Mouse (Mus musculus): ENCODE data around the gene Golim4.
"Not testable (repeated sequence)": the region's sequence is repeated elsewhere in the genome, so short reads cannot be mapped to it uniquely, and the experiment has no call there.

The Golim4 gene

GRCm38 (mm10) chr3:75956551-75957302 lies at the start of gene Golim4:
Gene Golim4 (minus strand): TSS chr3:75956949.
- DNase-seq (ENCODE audit: low read depth): peak; percentile 81

- DNase-seq (ENCODE audit: low read depth): no peak
Measured at GRCm38 (mm10) chr3:76005621-76006020, 48.9 kb upstream of the Golim4 start.

- DNase-seq (ENCODE audit: low read depth): peak; percentile 32
Measured at GRCm38 (mm10) chr3:76001156-76001555, 44.4 kb upstream of the Golim4 start.

GRCm38 (mm10) chr3:76000481-76000880 lies 43.7 kb upstream of the Golim4 start:
- DNase-seq (ENCODE audit: low read depth): no peak

GRCm38 (mm10) chr3:75981031-75981750 lies 24.4 kb upstream of the Golim4 start:
- not testable (repeated sequence) for DNase-seq (ENCODE audit: low read depth)

DNA sequence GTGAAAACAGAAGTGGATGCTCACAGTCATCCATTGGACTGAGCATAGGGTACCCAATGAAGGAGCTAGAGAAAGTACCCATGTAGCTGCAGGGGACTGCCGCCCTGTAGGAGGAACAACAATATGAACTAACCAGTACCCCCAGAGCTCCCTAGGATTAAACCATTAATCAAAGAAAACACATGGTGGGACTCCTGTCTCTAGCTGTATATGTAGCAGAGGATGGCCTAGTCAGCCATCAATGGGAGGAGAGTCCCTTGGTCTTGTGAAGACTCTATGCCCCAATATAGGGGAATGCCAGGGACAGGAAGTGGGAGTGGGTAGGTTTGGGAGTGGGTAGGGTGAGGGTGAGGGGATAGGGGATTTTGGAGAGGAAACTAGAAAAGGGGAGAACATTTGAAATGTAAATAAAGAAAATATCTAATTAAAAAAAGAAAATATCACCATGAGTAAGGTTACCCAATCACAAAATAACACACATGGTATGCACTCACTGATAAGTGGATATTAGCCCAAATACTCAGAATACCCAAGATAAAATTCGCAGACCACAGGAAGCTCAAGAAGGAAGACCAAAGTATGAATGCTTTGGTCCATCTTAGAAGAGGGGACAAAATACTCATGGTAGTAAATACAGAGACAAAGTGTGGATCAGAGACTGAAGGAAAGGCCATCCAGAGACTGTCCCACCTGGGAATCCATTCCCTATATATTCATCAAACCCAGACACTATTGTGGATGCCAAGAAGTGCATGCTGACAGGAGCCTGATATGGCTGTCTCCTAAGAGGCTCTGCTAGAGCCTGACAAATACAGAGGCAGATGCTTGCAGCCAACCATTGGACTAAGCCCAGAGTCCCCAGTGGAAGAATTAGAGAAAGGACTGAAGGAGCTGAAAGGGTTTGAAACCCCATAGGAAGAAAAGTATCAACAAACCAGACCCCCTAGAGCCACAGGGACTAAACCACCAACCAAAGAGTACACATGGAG lies 6.3 kb upstream of the Golim4 start:
- not testable (repeated sequence) for DNase-seq (ENCODE audit: low read depth)

DNA sequence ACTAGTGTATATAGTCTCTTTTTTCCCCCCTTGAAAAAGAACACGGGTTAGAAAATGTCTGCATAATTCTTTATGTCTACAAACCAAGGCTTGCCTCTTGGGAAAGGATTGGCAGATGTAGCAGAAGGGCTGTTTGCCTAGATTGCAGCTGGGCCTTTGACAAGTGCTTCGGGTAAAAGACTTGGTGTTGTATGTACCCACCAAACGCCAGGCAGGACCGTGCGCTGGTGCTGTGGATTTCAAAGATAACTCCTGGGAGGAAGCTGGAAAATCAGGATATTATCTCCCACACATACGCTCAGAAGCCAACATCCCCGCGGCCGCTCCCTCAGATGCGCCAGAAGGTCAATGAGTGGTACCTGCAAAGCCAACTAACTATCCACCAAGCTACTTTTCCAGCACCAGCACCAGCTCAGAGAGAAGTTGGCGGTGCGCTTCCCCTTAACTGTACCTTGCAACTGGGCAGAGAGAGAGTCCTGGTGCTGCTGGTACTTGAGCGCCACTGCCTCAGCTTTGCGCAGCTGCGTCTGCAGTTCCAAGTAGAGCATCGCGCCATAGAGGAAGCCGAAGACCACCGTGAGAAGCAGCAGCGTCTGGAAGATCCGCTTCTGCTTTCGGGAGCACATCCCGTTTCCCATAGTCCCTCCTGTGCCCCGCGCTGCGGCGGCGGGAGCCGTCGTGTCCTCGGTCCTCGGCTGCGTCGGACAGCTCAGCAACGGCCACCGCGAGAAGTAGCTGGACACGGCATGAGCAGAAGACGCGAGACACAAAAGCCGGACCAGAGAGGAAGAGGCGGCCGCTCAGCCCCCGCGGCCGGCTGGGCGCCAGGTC lies 873 bp downstream of the Golim4 start:
- peak; percentile 24 for DNase-seq (ENCODE audit: low read depth)

DNA sequence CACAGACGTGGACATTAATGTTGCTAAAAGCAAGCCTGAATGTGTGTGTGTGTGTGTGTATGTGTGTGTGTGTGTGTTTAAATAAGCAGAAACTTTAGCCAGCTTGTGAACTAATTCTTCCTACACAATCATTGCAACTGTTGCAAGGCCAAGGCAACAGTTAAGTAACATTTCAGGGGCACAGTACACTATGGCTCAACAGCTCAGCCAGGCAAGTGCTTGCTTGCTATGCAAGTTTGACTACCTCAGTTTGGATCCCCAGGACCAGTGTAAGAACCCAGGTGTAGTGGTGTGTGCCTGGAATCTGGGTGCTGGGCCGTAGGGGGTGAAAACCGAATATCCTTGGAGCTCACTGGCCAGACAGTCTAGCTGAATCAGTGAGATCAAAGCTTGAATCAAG lies 2.6 kb downstream of the Golim4 start:
- no peak for DNase-seq (ENCODE audit: low read depth)

DNA sequence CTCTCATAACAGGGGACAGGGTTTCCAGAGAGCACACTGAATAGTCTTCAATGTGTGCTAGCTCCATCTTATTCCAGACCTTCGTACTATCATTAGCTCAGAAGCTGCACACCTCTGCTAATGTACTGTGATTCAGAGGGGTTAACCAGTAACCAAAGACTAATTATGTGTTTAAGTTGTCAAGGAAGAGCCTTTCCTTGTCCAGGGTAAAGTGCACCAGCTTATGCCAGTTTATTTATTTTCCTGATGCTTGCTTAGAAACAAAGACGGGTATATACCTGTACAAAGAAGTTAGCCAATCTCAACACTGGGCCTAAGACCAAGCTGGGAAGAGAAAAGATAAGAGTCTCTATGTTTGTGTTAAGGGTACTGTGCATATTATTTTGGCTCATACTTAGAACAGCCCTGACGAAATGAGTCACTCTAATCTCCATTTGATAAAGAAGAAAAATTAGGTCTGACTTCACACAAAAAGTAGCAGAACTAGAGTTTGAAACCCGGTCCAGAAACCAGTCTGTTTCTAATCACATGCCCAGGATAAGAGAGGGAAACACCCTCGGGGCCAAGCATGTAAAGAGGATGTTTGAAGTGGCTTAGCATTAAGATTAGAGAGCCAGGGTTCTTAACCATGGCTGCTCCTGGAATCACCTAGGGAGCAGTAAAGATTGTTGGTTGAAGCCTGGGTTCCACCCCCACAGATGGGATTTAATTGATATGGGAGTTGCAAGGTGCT lies 4.3 kb downstream of the Golim4 start:
- DNase-seq (ENCODE audit: low read depth): no peak

DNA sequence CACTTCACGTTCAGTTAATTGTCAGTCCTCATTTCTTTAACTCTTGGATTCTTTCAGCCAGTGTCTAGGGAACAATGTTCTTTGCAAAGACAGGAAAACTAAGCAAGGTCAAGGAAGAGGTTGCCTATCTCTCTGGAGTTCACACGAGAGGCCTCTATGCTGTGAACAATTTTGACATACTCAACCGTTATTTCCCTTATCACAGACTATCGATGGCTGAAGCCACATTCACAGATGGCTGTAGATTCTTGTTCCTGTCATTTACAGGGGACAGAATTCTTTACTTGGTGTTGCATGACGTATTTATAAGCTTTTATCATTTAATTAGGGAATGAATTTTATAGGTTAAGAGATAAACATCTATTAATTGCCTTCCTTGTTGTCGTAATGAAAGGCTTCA lies 5.9 kb downstream of the Golim4 start:
- DNase-seq (ENCODE audit: low read depth): no peak

DNA sequence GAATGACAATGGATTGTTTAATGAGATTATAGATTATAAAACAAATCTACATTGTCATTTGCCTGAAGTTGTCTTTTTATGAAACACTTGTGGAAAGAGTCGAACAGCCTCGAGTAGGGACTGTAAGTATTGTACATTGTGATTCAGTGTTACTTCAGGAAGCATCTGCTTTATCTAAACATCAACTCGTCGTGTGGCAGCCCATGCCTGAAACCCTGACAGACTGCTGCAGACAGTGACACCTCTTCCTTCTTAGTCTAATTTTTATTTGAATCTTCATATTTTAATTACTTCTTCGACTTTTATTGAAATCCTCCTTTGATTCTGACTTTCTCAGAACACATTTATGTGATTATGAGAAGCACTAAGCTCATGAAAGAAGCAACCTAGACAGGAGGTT lies 7.4 kb downstream of the Golim4 start:
- DNase-seq (ENCODE audit: low read depth): no peak

DNA sequence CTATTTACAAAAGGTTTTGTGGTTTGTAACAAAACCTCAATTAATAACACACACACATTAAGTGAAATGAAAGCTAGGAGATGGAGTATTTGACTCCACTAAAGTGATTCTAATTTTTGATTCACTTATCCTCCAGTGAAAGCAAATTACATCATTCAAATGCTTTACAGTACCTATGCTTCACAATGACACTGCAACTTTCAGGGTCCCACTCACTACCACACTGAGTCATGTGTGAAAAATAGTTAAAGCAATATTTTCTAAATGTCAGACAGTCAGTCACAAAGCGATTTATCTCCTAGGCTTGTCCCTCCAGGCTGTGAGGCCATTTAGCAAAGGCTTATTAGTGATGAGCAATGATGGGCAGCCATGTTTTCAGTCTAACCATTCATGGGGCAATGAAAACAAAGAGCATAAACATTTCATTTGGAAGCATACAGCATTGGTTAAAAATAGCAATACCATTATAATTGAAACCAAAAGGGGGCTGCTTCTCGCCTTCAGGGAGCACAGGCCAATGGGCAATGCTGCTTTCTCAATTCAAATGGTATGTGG lies 8.1 kb downstream of the Golim4 start:
- DNase-seq (ENCODE audit: low read depth): no peak

GRCm38 (mm10) chr3:75948003-75948402 lies 8.7 kb downstream of the Golim4 start:
- no peak for DNase-seq (ENCODE audit: low read depth)

DNA sequence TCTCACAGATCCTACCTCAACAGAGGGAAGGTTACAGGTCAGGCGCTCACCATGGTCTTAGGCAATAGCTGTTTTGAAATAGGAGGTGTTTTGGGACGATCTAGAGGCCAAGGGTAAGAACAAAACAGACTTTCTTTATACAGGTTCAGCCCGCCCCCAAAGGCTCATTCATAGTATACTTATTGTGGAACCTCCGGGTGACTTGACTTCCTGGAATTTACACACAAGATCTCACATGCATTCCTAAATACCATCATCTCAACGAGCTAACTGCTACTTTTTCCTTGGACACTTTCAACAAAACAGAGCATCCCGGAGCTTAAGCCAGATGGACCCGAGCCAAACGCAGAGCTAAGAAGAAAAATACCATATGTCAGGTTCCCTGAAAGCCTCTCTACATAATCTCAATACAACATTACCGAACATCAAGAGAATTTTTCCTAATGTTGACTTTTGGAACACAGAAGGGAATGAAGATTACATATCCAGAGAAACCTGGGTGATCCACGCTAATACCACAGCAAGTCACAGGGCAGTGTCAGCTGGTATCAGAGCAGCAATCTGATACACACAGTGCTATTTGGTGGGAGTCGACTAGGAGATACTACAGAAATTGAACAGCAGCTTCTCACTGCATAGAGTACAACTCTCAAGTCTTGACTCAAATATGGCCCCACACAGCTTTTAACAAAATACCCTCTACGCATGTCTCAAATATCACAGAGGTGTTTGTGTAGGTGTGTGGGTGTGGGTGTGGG lies 14.3 kb downstream of the Golim4 start:
- no peak for DNase-seq (ENCODE audit: low read depth)

GRCm38 (mm10) chr3:75941864-75942263 lies 14.9 kb downstream of the Golim4 start:
- no peak for DNase-seq (ENCODE audit: low read depth)

DNA sequence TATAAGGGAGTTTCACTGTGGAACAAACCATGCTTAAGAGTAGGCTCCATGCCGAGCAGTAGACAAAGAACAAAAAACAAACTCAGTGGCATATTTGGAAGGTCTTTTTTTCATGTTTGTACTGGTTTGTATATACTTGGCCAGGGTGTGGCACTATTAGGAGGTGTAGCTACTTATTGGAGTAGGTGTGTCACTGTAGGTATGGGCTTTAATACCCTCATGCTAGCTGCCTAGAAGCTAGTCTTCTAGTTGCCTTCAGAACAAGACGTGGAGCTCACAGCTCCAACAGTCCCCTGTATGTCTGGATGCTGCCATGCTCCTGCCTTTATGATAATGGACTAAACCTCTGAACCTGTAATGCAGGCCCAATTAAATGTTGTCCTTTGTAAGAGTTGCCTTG lies 20.6 kb downstream of the Golim4 start:
- no peak for DNase-seq (ENCODE audit: low read depth)

- no peak for DNase-seq (ENCODE audit: low read depth)
Measured at GRCm38 (mm10) chr3:75930659-75931225, 26.0 kb downstream of the Golim4 start.

GRCm38 (mm10) chr3:75929926-75930548 lies 26.7 kb downstream of the Golim4 start:
- no peak for DNase-seq (ENCODE audit: low read depth)

DNA sequence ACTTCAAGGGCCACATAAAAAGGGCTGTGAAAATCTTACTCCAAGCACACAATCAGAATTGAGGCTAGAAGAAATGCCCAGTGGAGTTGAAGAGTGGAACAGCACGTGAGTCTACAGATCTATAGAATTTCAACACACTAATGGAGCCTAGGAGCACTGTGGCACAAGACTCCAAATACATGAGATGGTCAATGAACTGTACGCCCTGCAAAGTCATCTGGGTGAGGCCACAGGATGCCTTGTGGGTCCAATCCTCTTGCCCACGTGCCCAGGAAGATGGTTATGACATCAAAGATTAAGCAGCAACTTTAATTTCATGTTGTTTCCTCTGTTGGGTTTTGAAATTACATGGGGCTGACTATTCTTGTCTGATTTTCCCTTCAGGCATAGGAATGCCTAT lies 30.4 kb downstream of the Golim4 start:
- DNase-seq (ENCODE audit: low read depth): no peak
